Mouse (Mus musculus): ENCODE data around the gene Kif2a. TPM values are rescaled to one million over a fixed set of nuclear protein-coding genes. Genes with fewer than 3 reads are reported as not detected.

Kif2a gene
- polyA plus RNA-seq, 1 experiment from 2014 or later, result 30.6 TPM

GRCm38 (mm10) chr13:106957554-106957953 is 64.4 kb downstream of the Kif2a start:
- whole genome bisulfite sequencing (ENCODE audit: insufficient replicate concordance), result 93% methylated on average over 4 of the region's 4 CpGs
- no peak overlapping the region for H3K27ac ChIP-seq (replicated peaks)
- H3K4me3 ChIP-seq (replicated peaks), result no peak overlapping the region
- H3K36me3 ChIP-seq (replicated peaks), result peaks cover 70% of the 10 kb centered on the region
- H3K9me3 ChIP-seq (replicated peaks), result no peaks in the 10 kb centered on the region
- ATAC-seq (ENCODE audit: insufficient read depth), result no peak
- H3K4me1 ChIP-seq (replicated peaks), result no peaks in the 10 kb centered on the region
- H3K9ac ChIP-seq, result no peak overlapping the region
- H3K4me2 ChIP-seq, result no peak overlapping the region
- no peaks in the 10 kb centered on the region for H3K27me3 ChIP-seq

GRCm38 (mm10) chr13:106954880-106955279 is 67.0 kb downstream of the Kif2a start:
- peaks cover 72% of the 10 kb centered on the region for H3K36me3 ChIP-seq (replicated peaks)
- no peaks in the 10 kb centered on the region for H3K9me3 ChIP-seq (replicated peaks)
- no peak overlapping the region for H3K27ac ChIP-seq (replicated peaks)
- H3K27me3 ChIP-seq, result no peaks in the 10 kb centered on the region
- no peak for ATAC-seq (ENCODE audit: insufficient read depth)
- H3K4me1 ChIP-seq (replicated peaks), result no peaks in the 10 kb centered on the region
- no peak overlapping the region for H3K9ac ChIP-seq
- no peak overlapping the region for H3K4me2 ChIP-seq
- 83% methylated on average over 3 of the region's 3 CpGs for WGBS (ENCODE audit: insufficient replicate concordance)
- no peak overlapping the region for H3K4me3 ChIP-seq (replicated peaks)

GRCm38 (mm10) chr13:106947583-106947982 is 74.3 kb downstream of the Kif2a start:
- 2% methylated on average over 6 of the region's 6 CpGs for WGBS (ENCODE audit: insufficient replicate concordance)
- peak overlapping the region; percentile 87 for H3K4me2 ChIP-seq
- peaks cover 3% of the 10 kb centered on the region; the same call in 1 of the 2 replicates for H3K27me3 ChIP-seq
- H3K9me3 ChIP-seq (replicated peaks), result no peaks in the 10 kb centered on the region
- peak overlapping the region; percentile 90 for H3K4me3 ChIP-seq (replicated peaks)
- peaks cover 27% of the 10 kb centered on the region for H3K4me1 ChIP-seq (replicated peaks)
- peaks cover 33% of the 10 kb centered on the region for H3K36me3 ChIP-seq (replicated peaks)
- H3K9ac ChIP-seq, result peak overlapping the region; percentile 89
- ATAC-seq (ENCODE audit: insufficient read depth), result no peak
- no peak overlapping the region for H3K27ac ChIP-seq (replicated peaks)

- Histone ChIP-seq H3K9me3 (replicated peaks) (no peaks in the 10 kb centered on the region), H3K27me3 (peaks cover 3% of the 10 kb centered on the region; the same call in 1 of the 2 replicates), H3K27ac (replicated peaks) (peak within 1 kb of the TSS; percentile 76), H3K9ac (peak within 1 kb of the TSS; percentile 89), H3K36me3 (replicated peaks) (peaks cover 26% of the 10 kb centered on the region), H3K4me1 (replicated peaks) (peaks cover 27% of the 10 kb centered on the region), H3K4me3 (replicated peaks) (peak within 1 kb of the TSS; percentile 90), H3K4me2 (peak within 1 kb of the TSS; percentile 87)
- ATAC-seq (ENCODE audit: insufficient read depth), result peak; percentile 99
- whole genome bisulfite sequencing (ENCODE audit: insufficient replicate concordance), result under 1% methylated on average over 68 of the region's 68 CpGs
These were observed 75.1 kb downstream of the Kif2a start, which contains the start of gene Dimt1 for GRCm38 (mm10) chr13:106946594-106947540. Gene Dimt1, plus strand, starts transcription at chr13:106947127.

- no peak overlapping the region for H3K4me3 ChIP-seq (replicated peaks)
- H3K4me1 ChIP-seq (replicated peaks), result peaks cover 27% of the 10 kb centered on the region
- H3K9ac ChIP-seq, result no peak overlapping the region
- no peak overlapping the region for H3K4me2 ChIP-seq
- no peak overlapping the region for H3K27ac ChIP-seq (replicated peaks)
- peaks cover 15% of the 10 kb centered on the region for H3K36me3 ChIP-seq (replicated peaks)
- peaks cover 3% of the 10 kb centered on the region; the same call in 1 of the 2 replicates for H3K27me3 ChIP-seq
- H3K9me3 ChIP-seq (replicated peaks), result no peaks in the 10 kb centered on the region
- 64% methylated on average over 9 of the region's 9 CpGs for WGBS (ENCODE audit: insufficient replicate concordance)
- no peak for ATAC-seq (ENCODE audit: insufficient read depth)
These were observed 76.4 kb downstream of the Kif2a start for GRCm38 (mm10) chr13:106945518-106945917.

GRCm38 (mm10) chr13:106942721-106943120 is 79.2 kb downstream of the Kif2a start:
- Histone ChIP-seq H3K4me1 (replicated peaks) (peaks cover 13% of the 10 kb centered on the region), H3K27me3 (peaks cover 3% of the 10 kb centered on the region; the same call in 1 of the 2 replicates), H3K9ac (no peak overlapping the region), H3K36me3 (replicated peaks) (no peaks in the 10 kb centered on the region), H3K4me2 (no peak overlapping the region), H3K4me3 (replicated peaks) (no peak overlapping the region), H3K27ac (replicated peaks) (no peak overlapping the region), H3K9me3 (replicated peaks) (no peaks in the 10 kb centered on the region)
- 55% methylated on average over 1 of the region's 1 CpGs for WGBS (ENCODE audit: insufficient replicate concordance)
- no peak for ATAC-seq (ENCODE audit: insufficient read depth)

GRCm38 (mm10) chr13:106941211-106941976 is 80.5 kb downstream of the Kif2a start:
- Histone ChIP-seq H3K27me3 (peaks cover 3% of the 10 kb centered on the region; the same call in 1 of the 2 replicates), H3K4me2 (no peak overlapping the region), H3K9me3 (replicated peaks) (no peaks in the 10 kb centered on the region), H3K4me3 (replicated peaks) (no peak overlapping the region), H3K9ac (no peak overlapping the region), H3K36me3 (replicated peaks) (no peaks in the 10 kb centered on the region), H3K27ac (replicated peaks) (no peak overlapping the region), H3K4me1 (replicated peaks) (peaks cover 12% of the 10 kb centered on the region)
- WGBS (ENCODE audit: insufficient replicate concordance), result 44% methylated on average over 7 of the region's 7 CpGs
- no peak for ATAC-seq (ENCODE audit: insufficient read depth)

- Histone ChIP-seq H3K36me3 (replicated peaks) (no peaks in the 10 kb centered on the region), H3K4me3 (replicated peaks) (peak overlapping the region; percentile 100), H3K9me3 (replicated peaks) (no peaks in the 10 kb centered on the region), H3K4me1 (replicated peaks) (peaks cover 28% of the 10 kb centered on the region), H3K27me3 (no peaks in the 10 kb centered on the region), H3K9ac (peak overlapping the region; percentile 95), H3K27ac (replicated peaks) (peak overlapping the region; percentile 82; the same call in 1 of the 2 replicates), H3K4me2 (peak overlapping the region; percentile 90)
- 21% methylated on average over 7 of the region's 7 CpGs for WGBS (ENCODE audit: insufficient replicate concordance)
- no peak for ATAC-seq (ENCODE audit: insufficient read depth)
These were observed 84.8 kb downstream of the Kif2a start for GRCm38 (mm10) chr13:106937138-106937472.

GRCm38 (mm10) chr13:106936256-106937137 is 85.4 kb downstream of the Kif2a start, which contains the start of gene Ipo11:
Gene Ipo11, minus strand, starts transcription at chr13:106936958.
- H3K4me3 ChIP-seq (replicated peaks), result peak within 1 kb of the TSS; percentile 100
- under 1% methylated on average over 84 of the region's 84 CpGs for WGBS (ENCODE audit: insufficient replicate concordance)
- peak within 1 kb of the TSS; percentile 95 for H3K9ac ChIP-seq
- peak within 1 kb of the TSS; percentile 90 for H3K4me2 ChIP-seq
- H3K36me3 ChIP-seq (replicated peaks), result no peaks in the 10 kb centered on the region
- ATAC-seq (ENCODE audit: insufficient read depth), result peak; percentile 97
- H3K27me3 ChIP-seq, result no peaks in the 10 kb centered on the region
- H3K4me1 ChIP-seq (replicated peaks), result peaks cover 29% of the 10 kb centered on the region
- peak within 1 kb of the TSS; percentile 82 for H3K27ac ChIP-seq (replicated peaks)
- H3K9me3 ChIP-seq (replicated peaks), result no peaks in the 10 kb centered on the region

GRCm38 (mm10) chr13:106935871-106936255 is 86.1 kb downstream of the Kif2a start:
- ATAC-seq (ENCODE audit: insufficient read depth), result no peak
- no peaks in the 10 kb centered on the region for H3K36me3 ChIP-seq (replicated peaks)
- H3K27me3 ChIP-seq, result no peaks in the 10 kb centered on the region
- peak overlapping the region; percentile 95 for H3K9ac ChIP-seq
- H3K4me2 ChIP-seq, result peak overlapping the region; percentile 90
- no peaks in the 10 kb centered on the region for H3K9me3 ChIP-seq (replicated peaks)
- 4% methylated on average over 9 of the region's 9 CpGs for WGBS (ENCODE audit: insufficient replicate concordance)
- peak overlapping the region; percentile 82 for H3K27ac ChIP-seq (replicated peaks)
- H3K4me1 ChIP-seq (replicated peaks), result peaks cover 34% of the 10 kb centered on the region
- peak overlapping the region; percentile 100 for H3K4me3 ChIP-seq (replicated peaks)
